Mouse (Mus musculus) heart, adult 2 months (tissue): Measurements from ENCODE around the gene Olfr1202. TPM values are rescaled to one million over a fixed set of nuclear protein-coding genes. Genes with fewer than 3 reads are reported as not detected.

Source experiments
- DNase-seq, 2 experiments: peaks; one replicate each; pipeline ENCODE4 v3.0.0; 2021
- H3K27ac ChIP-seq: fragments of 200-600 bp; 2 replicates; pipeline ENCODE4 v1.8.1; 2022
- H3K27me3 ChIP-seq: fragments of 200-500 bp; 2 replicates; pipeline ENCODE4 v1.6.1; 2012; ENCODE audit warnings: mild to moderate bottlenecking, low read length, inconsistent platforms, mixed read lengths; ENCODE audit not compliant: control insufficient read depth, insufficient read depth
- H3K36me3 ChIP-seq: fragments of 200-500 bp; 2 replicates; pipeline ENCODE4 v1.6.1; 2012; ENCODE audit warnings: low read length, inconsistent platforms; ENCODE audit not compliant: control insufficient read depth, insufficient read depth
- H3K4me1 ChIP-seq: fragments of 200-500 bp; 2 replicates; pipeline ENCODE4 v1.6.1; 2011; ENCODE audit warnings: low read length; ENCODE audit not compliant: control insufficient read depth, insufficient read depth
- H3K4me3 ChIP-seq: fragments of 200-600 bp; 2 replicates; pipeline ENCODE4 v1.8.1; 2022
- H3K79me2 ChIP-seq: fragments of 200-500 bp; replicated peaks from 2 replicates; pipeline ENCODE4 v1.6.1; 2012; ENCODE audit warnings: mild to moderate bottlenecking, inconsistent platforms, low read length, moderate library complexity, mixed read lengths; ENCODE audit not compliant: control insufficient read depth, insufficient read depth
- H3K9ac ChIP-seq: fragments of 200-500 bp; 2 replicates; pipeline ENCODE4 v1.6.1; 2012; ENCODE audit warnings: low read depth, mild to moderate bottlenecking, control low read depth, inconsistent platforms, low read length, mixed read lengths
- CTCF ChIP-seq: fragments of 200-600 bp; IDR thresholded peaks from 2 replicates; pipeline ENCODE4 v1.8.1; 2022; ENCODE audit warnings: antibody characterized with exemption, mild to moderate bottlenecking, moderate library complexity
- EP300 ChIP-seq: fragments of 200-500 bp; IDR thresholded peaks from 2 replicates; pipeline ENCODE4 v1.6.1; 2011; ENCODE audit warnings: low read depth, low read length, control low read depth; ENCODE audit not compliant: insufficient read depth
- POLR2A ChIP-seq: fragments of 200-500 bp; IDR thresholded peaks from 2 replicates; pipeline ENCODE4 v1.6.1; 2011; ENCODE audit warnings: mild to moderate bottlenecking, low read depth, low read length, control low read depth; ENCODE audit not compliant: insufficient read depth
- WGBS: fragments of 180-500 bp; shearing (Covaris S2); methylation state at CpG from one replicate; pipeline ENCODE4 v1.1.7; 2018; 5-methylcytosine and 5-hydroxymethylcytosine counted together
- intact Hi-C: fragments of 180-260 bp; cut with DNase I; formaldehyde crosslinking; loops from one replicate; pipeline ENCODE4 v1.15.1; 2025
- long read RNA-seq: library from polyadenylated mRNA; stranded (forward); transcript quantifications from one replicate; pipeline ENCODE4 v2.0.0, GENCODE M21; 2021
- polyA plus RNA-seq: library from polyadenylated mRNA; depleted of rRNA; stranded (reverse); fragments of >200 nt; gene quantifications from 2 replicates; pipeline ENCODE4 v1.2.3, GENCODE M21; 2012; rRNA removed
- total RNA-seq, 2 experiments: library from RNA; stranded (reverse); gene quantifications; 2 replicates each; pipeline ENCODE4 v1.2.3; 2021

The Olfr1202 gene
- under 1 TPM in 1 of 2 experiments, not detected in 1; 0.07 TPM for total RNA-seq
- not detected in 2 replicates for polyA plus RNA-seq
- long read RNA-seq, result 0 reads

DNA sequence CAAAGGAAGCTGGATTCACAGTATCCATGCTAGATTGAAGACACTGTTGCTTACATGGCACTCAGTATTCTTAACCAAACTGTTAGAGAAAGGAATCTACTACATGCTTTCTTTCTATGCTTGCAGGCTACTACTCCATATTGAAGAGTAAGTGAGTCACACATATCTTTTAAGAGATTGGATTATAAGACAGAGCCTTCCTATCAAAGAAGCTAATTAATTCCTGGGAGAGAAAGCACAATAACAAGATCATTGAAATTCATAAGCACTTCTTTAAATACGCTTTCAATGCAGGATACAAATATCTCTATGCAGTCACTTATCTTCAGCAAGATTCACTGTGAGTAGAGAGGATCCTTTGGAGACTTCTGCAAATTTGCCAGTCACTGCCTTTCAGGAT lies at the start of gene Olfr1202:
Olfr1202 (plus strand) TSS at position 301 of the 400 bp plus-strand sequence.
- DNase-seq, result no peak
- H3K4me1 ChIP-seq, result no peaks in the 10 kb centered on the region
- intact Hi-C loops, result no loop called here
- TF ChIP-seq EP300 (no peak), CTCF (no peak), POLR2A (no peak)
- 69% methylated on average over 1 of the region's 1 CpGs for WGBS
- no peak within 1 kb of the TSS for H3K27ac ChIP-seq
- H3K4me3 ChIP-seq, result no peak within 1 kb of the TSS
- H3K79me2 ChIP-seq, result no peaks in the 10 kb centered on the region
- no peak within 1 kb of the TSS for H3K9ac ChIP-seq
- H3K36me3 ChIP-seq, result no peaks in the 10 kb centered on the region
- no peaks in the 10 kb centered on the region for H3K27me3 ChIP-seq

DNA sequence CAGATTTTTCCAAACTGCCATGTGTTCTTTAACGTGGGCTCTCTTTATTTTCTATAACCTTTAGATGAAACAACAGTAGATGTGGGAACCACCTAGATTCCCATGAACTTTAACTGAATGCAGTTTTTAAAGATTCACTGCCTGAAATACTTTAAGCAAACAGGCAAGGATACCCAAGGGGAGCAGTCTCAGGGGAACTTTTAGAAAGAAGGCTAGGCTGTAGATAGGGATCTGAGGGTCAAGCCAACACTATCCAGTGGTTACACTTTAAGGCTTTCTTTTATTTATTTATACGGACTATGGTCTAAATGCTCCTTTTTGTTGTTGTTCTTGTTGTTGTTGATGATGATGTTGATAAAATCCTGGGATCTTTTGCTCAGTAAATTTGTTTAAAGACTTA lies 43.9 kb upstream of the Olfr1202 start, which contains the start of gene Olfr1200:
Olfr1200 (minus strand) TSS at position 101 of the 400 bp plus-strand sequence.
- H3K36me3 ChIP-seq, result no peaks in the 10 kb centered on the region
- H3K79me2 ChIP-seq, result no peaks in the 10 kb centered on the region
- H3K27ac ChIP-seq, result no peak within 1 kb of the TSS
- no peak for DNase-seq
- H3K27me3 ChIP-seq, result no peaks in the 10 kb centered on the region
- H3K4me1 ChIP-seq, result no peaks in the 10 kb centered on the region
- TF ChIP-seq EP300 (no peak), CTCF (no peak), POLR2A (no peak)
- H3K4me3 ChIP-seq, result no peak within 1 kb of the TSS
- H3K9ac ChIP-seq, result no peak within 1 kb of the TSS
- intact Hi-C loops, result no loop called here
- WGBS, result 55% methylated on average over 2 of the region's 2 CpGs

DNA sequence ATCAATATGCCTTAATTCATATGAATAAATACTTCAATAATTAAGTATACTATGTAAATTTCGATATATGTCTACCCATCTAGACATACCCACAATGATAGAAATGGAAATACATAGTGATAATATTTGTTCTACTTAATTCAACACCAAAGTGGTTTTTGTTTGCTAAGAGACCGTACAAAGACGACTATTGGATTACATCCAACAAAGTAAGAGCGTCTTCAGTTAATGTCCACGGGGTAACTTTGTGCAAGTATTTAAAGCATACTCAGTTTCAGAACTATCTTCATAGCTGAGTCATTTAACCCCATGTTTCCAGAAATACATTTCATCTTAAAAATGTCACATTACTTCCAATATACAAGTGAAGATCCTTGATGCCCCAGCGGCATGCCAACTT lies 21.6 kb upstream of the Olfr1202 start, which contains the start of gene Olfr1201:
Olfr1201 (plus strand) TSS at position 301 of the 400 bp plus-strand sequence.
- Histone ChIP-seq H3K36me3 (no peaks in the 10 kb centered on the region), H3K4me1 (no peaks in the 10 kb centered on the region), H3K27me3 (no peaks in the 10 kb centered on the region), H3K79me2 (no peaks in the 10 kb centered on the region), H3K4me3 (no peak within 1 kb of the TSS), H3K27ac (no peak within 1 kb of the TSS), H3K9ac (no peak within 1 kb of the TSS)
- TF ChIP-seq POLR2A, result no peak
- TF ChIP-seq EP300, result no peak
- no peak for TF ChIP-seq CTCF
- intact Hi-C loops, result no loop called here
- 73% methylated on average over 6 of the region's 6 CpGs for WGBS
- DNase-seq, result no peak

DNA sequence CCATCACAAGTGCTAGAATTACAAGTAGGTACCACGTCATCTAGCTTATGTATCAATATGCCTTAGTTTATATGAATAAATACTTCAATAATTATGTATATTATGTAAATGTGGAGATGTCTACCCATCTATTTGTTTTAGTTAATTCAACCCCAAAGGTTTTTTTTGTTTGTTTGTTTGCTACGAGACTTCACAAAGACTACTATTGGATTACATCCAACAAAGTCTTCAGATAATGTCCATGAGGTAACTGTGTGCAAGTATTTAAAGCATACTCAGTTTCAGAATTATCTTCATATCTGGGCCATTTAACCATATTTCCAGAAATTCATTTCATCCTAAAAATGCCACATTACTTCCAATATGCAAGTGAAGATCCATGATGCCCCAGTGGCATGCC lies 15.1 kb downstream of the Olfr1202 start, which contains the start of gene Olfr1205:
Olfr1205 (plus strand) TSS at position 301 of the 400 bp plus-strand sequence.
- intact Hi-C loops, result no loop called here
- Histone ChIP-seq H3K36me3 (no peaks in the 10 kb centered on the region), H3K27ac (no peak within 1 kb of the TSS), H3K4me1 (no peaks in the 10 kb centered on the region), H3K4me3 (no peak within 1 kb of the TSS), H3K9ac (no peak within 1 kb of the TSS), H3K27me3 (no peaks in the 10 kb centered on the region), H3K79me2 (no peaks in the 10 kb centered on the region)
- 77% methylated on average over 2 of the region's 2 CpGs for WGBS
- no peak for DNase-seq
- no peak for TF ChIP-seq CTCF
- no peak for TF ChIP-seq POLR2A
- TF ChIP-seq EP300, result no peak

DNA sequence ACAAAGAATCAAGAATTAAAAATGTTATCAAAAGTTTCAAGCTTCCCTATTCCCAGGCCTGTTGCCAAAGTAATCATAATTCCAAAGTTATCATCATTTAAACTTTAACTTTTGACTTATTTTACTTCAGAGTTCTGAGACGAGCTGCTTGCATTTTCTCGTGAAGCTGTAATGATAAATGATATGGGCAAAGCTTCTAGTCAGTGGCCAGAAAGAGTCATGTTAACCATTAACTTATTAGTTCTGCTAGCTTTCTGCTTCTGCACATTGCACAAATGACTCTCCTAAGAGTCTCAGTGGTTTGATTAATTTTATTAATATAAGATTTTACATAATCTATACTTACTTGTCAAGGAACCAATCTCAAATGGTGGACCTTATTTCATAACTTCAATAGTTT lies 24.2 kb downstream of the Olfr1202 start:
- intact Hi-C loops, result no loop called here
- no peak for DNase-seq
- no peak for TF ChIP-seq CTCF
- TF ChIP-seq POLR2A, result no peak
- no peak for TF ChIP-seq EP300
- H3K4me1 ChIP-seq, result no peaks in the 10 kb centered on the region
- no peak overlapping the region for H3K9ac ChIP-seq
- H3K27ac ChIP-seq, result no peak overlapping the region
- WGBS, result 57% methylated on average over 2 of the region's 2 CpGs
- no peak overlapping the region for H3K4me3 ChIP-seq
- no peaks in the 10 kb centered on the region for H3K79me2 ChIP-seq
- no peaks in the 10 kb centered on the region for H3K27me3 ChIP-seq
- H3K36me3 ChIP-seq, result no peaks in the 10 kb centered on the region

DNA sequence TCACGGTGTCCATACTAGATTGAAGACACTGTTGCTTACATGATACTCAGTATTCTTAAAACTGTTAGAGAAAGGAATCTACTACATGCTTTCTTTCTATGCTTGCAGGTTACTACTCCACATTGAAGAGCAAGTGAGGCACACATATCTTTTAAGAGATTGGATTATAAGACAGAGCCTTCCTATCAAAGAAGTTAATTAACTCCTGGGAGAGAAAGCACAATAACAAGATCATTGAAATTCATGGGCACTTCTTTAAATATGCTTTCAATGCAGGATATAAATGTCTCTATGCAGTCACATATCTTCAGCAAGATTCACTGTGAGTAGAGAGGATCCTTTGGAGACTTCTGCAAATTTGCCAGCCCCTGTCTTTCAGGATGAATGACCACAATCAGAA lies 34.7 kb downstream of the Olfr1202 start, which contains the start of gene Olfr1204:
Olfr1204 (plus strand) TSS at position 301 of the 400 bp plus-strand sequence.
- Histone ChIP-seq H3K9ac (no peak within 1 kb of the TSS), H3K79me2 (no peaks in the 10 kb centered on the region), H3K27ac (no peak within 1 kb of the TSS), H3K4me1 (no peaks in the 10 kb centered on the region), H3K27me3 (no peaks in the 10 kb centered on the region), H3K36me3 (no peaks in the 10 kb centered on the region), H3K4me3 (no peak within 1 kb of the TSS)
- 83% methylated on average over 1 of the region's 1 CpGs for WGBS
- DNase-seq, result no peak
- intact Hi-C loops, result no loop called here
- TF ChIP-seq CTCF (no peak), POLR2A (no peak)
